Mouse (Mus musculus) heart, adult 18-20 months (tissue): Measurements from ENCODE around the gene Rbm25. TPM values are rescaled to one million over a fixed set of nuclear protein-coding genes. Genes with fewer than 3 reads are reported as not detected.
"Not testable (repeated sequence)": the region's sequence is repeated elsewhere in the genome, so short reads cannot be mapped to it uniquely, and the experiment has no call there.

Experiments used
- DNase-seq, 2 experiments: peaks; one replicate each; pipeline ENCODE4 v3.0.0; 2021 to 2022; ENCODE audit warnings: mixed read lengths in 1 of 2
- long read RNA-seq, 2 experiments: library from polyadenylated mRNA; stranded (forward); transcript quantifications; one replicate each; pipeline ENCODE4 v2.0.0; 2021
- total RNA-seq, 2 experiments: library from RNA; stranded (reverse); gene quantifications; 2 replicates each; pipeline ENCODE4 v1.2.3; 2021

Gene Rbm25
- total RNA-seq, result 10 to 100 TPM; 39.9 to 47.7 TPM
- long read RNA-seq, experiment 1, full-length matches to known transcripts, result 5 of 13 reads
- long read RNA-seq, experiment 1, partial matches to known transcripts, result 4 of 13 reads
- long read RNA-seq, experiment 1, other reads (novel, unspliced or antisense), result 4 of 13 reads
- long read RNA-seq, experiment 2, full-length matches to known transcripts, result 2 of 3 reads
- long read RNA-seq, experiment 2, partial matches to known transcripts, result 1 of 3 reads
- long read RNA-seq, experiment 2, other reads (novel, unspliced or antisense), result 0 of 3 reads

DNA sequence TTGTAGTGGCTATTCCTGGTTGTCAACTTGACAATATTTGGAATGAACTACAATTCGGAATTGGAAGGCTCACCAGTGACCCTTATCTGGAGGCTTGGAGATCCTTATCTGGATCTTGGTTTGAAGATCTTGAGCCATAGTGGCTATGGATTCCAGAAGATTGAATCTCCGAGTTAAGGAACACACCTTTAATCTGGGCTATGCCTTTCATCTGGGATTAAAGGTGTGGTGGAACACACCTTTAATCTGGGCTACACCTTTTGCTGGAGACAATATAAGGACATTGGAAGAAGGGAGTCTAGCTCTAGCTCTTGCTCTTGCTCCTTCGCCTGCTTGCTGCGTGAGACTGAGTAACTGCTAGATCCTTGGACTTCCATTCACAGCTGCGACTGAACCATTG is at the start of gene Rbm25:
Gene Rbm25, plus strand, starts transcription at position 301 of the 400 bp plus-strand sequence.
- not testable (repeated sequence) for DNase-seq

DNA sequence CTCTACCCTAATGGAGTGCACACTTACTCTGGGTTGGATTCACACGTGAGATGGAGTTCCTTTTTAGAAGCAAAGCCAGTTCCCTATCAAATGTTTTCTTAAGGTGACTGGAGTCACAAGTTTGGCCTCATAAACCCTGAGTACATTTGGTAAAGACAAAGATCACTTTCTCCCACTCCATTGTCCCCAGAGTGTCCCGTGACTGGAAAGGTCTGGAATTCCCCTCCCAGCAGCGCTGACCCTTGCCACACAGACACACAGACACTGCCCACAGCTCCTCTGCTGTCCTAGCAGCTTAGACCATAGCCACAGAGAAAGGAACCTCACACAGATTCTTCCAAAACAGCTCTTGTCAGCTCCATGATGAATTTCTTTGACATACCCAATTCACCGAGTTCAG is 48.9 kb upstream of the Rbm25 start:
- DNase-seq, result no peak

DNA sequence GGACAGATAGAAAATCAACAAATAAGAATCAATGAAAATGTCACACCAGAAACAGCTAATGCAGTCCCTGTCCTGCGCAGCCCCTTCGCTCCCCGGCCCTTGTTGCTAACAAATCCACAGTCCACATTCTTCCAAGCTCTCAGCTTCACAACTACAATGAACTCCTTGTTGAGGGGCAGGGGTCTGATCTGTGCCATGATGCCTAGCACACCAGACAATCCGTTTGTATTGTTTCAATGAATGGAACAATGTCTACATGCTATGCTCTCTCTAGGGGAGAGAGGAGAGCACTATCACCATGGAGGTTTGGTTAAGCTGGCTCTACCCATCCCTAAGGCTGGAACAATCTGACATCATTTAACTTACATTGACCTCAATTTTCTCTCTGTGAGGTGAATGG is 48.3 kb upstream of the Rbm25 start:
- no peak for DNase-seq

DNA sequence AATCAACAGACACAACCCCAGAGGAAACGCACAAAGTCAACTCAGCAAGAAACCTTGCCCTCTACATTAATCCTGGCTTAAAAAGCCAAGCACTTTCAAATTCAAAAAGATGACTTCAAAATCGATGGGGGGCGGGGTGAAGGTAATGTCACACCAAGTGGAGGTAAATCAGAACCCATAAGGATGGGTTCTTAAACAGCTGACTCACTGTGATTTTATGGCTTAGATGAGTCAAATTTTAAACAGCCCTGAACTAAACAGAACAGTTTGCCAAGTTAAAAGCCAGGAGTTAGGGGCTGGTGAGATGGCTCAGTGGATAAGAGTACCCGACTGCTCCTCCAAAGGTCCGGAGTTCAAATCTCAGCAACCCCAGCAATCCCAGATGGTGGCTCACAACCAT is 44.4 kb upstream of the Rbm25 start:
- DNase-seq, result no peak

DNA sequence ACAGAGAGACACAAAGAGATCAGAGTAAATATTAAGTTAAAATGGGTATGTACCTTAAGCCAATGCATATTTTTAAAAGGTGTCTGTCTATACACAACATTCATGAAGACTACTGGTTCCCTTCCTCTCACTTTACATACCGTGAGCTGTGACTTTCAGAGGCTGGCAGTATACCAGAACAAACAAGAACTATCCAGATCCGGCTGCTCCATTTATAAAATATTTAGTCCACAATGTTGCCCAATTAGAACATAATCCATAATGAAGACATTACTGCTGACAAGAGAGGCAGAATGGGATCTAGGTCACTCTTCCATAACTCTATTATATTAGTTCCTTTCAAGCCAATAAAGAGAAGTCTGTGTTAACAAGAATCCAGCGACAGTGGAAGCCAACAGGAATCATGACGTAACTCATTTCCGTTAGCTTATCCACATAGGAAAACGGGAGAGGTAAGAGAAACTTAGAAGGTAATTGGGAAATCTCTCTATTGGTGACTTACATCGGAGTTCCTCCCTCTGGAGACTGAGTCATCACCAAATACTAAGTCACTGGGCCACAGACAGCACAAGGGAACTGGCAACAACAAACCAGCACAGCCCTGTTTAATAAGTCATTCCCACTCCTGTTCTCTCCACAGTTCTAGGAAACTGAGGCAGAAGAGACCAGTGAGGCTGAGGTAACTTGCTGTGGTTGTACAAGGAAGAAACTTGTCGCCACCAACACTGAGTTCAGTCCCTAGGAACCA is 39.1 kb upstream of the Rbm25 start:
- no peak for DNase-seq

DNA sequence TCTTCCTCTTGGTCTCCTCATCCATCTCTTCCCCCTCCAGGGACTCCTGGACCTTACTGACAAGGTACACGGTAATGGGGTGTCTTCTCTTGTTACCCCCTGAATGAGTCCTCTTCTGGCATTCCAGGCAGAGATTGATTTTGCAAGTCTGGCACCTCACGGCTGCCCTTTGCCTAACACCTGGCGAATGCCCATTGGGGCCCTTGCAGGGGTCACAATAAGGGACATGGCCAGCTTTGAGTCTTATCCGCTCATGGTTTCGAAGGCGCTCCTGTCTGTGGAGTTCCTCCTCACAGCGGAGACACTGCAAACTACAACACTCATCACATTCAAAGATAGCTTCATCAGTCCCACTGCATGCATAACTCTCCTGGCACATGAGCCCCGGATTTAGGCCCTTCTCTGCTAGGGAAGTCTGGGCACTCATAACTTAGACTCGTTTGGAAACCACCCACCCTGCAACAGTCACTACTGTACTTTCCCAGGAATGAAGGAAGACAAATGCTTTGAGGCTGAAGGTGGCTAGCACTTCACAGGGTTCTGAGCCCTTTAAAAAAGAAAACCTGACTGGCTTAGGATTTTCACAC is 36.5 kb upstream of the Rbm25 start:
- DNase-seq, result no peak

DNA sequence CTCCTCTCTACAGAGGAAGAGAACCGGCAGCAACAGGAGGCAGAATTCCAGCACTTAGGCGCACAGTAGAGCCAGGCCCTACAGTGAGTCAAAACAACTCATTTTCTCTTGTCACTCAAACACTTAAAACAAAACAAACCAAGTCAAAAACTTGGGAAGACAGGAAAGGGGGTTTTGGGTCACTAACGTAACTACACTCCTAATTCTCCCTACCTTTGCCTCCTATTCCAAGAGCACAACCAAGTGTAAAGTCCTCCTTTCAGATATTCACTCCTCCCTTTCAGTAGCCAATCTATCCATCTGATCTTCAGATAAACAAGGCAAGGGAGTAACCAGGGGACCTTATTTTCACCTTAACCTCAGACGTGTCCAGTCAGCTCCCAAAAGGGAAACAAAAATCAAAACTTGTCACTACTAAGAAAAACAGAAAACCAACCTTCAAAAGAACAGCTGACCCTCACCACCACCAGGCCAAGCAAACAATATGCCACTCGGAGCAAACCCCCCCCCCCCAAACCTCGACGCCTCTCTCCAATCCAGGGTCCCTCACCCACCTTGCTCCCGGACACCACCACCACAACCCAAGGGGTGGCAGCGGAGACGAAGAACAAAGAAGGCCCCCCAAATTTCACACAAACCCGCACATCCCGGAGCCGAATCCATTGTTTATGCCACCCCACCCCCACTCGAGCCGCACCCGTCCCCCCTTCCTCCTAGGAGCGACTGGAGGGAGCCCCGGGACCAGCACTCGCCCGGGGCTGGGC is 34.7 kb upstream of the Rbm25 start:
- DNase-seq, result no peak

DNA sequence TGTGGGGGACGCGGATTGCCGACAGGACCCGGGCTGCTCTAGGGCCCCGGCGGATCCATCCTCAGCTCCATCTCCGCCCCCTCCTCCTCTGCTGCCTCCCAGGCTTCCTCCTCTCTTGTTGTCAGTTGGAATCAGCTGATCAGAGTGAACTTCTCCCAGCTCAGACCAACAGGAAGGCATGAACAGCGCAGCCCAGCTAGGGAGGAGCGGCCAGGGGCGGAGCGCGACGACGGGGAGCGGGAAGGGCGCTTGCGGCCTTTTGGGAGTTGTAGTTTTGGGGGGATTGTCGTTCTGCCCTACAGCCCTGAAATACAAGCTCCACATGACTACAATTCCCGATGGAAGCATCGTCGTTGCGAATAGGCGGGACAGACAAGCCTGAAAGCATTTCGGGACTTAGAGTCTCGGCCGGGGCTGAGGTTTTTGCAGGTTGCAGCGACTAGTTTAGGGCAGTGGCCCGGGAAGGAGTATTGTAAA is 34.0 kb upstream of the Rbm25 start, which contains the start of gene Zfyve1:
Gene Zfyve1, minus strand, starts transcription at position 198 of the 477 bp plus-strand sequence.
- DNase-seq, result peak; percentile 92 to 98

DNA sequence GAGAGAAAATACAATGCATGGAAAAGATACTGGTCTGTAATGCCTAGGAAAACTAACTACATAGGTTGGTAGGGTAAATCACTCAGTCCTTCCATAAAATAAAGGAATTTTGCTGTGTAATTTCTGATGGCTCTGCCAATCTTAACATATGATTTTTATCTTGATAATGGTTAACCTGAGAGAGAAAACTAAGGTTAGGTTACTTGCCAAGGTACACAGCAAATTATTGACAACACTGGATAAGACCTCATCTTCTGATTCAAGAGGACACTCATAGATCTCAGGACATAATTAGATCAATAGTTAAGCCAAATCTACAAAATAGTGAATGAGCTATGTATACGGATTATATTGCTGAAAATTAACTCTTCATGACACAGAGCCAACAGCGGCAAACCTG is 33.2 kb upstream of the Rbm25 start:
- no peak for DNase-seq

DNA sequence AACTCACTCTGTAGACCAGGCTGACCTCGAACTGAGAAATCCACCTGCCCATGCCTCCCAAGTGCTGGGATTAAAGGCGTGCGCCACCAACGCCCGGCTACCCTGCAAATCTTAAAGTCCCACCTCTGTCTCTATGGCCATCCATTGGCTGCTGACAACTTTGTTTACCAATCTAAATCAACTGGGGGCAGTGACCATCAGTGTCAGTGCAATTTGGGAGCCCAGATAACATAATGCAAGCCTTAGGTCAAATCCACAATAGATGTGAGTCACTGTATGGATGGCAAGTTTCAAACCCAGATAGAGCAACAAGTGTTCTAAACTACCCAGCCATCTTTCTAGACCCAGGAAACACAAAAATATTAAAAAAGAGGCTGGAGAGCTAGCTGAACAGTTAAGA is 28.8 kb upstream of the Rbm25 start:
- no peak for DNase-seq

DNA sequence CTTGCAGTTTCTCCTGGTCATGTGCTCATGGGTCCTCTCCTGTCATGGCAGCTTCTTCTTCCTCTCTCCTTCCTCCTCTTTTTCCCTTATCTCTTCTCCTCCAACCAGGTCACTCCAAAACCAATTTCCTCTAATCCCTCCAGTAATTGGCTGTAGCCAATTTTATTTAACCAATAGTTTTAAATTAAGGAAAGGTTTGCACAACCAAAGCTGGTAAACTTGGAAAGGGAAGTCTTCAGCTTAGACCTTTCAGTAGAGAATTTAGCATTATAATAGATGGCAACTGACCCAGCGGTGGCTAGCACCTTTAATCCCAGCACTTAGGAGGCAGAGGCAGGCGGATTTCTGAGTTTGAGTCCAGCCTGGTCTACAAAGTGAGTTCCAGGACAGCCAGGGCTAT is 24.6 kb upstream of the Rbm25 start:
- DNase-seq, result not testable (repeated sequence)

DNA sequence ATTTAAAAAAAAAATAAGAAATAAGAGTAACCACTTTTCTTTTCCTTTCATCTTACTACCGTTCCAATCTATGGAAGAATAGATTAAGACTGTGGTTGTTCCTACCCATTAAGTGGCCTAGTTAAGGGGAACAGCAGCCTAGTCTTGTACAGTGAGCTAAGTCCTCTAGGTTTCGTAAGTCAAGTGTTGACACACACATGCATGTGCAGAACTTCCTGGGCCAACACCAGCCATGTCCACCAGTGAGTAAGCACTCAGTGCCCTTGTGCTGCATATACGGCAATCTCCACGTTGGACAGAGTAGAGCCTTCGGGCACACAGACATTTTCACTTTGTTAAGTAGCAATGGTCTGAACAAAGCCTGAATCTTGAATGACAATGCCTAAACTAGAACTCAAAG is 13.8 kb upstream of the Rbm25 start:
- DNase-seq, result no peak

DNA sequence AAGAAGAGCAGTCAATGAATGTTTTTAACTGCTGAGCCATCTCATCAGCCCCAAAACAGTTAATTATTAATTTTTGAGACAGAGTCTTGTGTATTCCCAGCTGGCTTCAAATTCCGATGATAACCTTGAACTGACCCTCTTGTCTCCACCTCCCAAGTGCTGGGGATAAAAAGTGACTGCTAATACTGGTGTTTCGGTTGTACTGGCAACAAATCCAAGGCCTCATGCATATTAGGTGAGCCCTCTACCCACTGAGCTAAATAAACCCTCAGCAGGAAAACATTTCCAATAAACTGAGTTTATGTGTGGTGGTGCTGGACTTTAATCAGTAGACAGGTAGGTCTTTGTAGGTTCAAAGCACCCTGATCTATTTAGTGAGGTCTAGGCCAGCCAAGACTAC is 12.1 kb upstream of the Rbm25 start:
- DNase-seq, result no peak

DNA sequence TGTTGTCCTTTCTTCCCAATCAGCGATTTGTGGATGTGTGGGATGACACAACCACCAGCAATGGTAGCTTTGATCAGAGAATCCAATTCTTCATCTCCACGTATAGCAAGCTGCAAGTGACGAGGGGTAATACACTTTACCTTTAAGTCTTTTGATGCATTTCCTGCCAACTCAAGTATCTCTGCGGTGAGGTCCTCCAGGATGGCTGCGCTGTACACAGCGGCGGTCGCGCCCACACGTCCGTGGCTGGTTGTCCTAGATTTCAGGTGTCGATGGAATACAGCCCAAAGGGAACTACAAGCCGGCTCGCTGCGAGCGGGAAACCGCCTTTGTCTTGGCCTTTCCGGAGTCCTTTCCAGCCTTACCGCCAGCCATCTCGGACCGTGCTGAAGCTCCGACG is 10.3 kb upstream of the Rbm25 start:
- not testable (repeated sequence) for DNase-seq

DNA sequence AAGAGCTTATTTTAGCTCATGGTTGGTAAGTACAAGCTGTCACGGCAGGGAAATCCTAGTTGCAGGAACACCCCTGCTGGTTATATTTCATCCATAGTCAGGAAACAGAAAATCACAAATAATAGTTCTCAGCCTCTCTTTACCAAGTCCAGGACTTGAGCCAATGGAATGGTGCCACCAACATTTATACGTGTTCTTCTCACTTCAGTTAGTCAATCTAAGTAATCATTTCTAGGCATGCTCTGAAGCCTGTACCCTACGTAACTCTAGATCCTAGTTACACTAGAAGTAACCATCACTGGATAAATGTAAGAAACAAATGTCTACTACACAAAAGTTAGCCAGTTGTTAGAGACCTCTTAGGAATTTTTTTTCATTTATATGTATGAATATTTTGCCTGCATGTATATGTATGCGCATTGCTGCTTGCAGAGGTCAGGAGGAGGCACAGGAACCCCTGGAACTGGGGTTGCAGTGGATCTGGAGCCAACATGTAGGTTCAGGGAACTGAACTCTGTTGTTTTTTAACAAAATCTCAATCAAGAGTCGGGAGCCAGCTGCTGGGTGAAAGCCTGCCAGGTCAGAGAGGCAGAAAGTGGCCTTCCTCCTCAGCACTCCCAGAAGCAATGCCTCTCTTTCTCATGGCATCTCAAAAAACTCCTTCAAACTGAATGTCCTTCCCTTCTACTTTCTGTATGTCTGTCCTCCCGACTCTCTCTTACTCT is 8.8 kb upstream of the Rbm25 start:
- DNase-seq, result no peak

DNA sequence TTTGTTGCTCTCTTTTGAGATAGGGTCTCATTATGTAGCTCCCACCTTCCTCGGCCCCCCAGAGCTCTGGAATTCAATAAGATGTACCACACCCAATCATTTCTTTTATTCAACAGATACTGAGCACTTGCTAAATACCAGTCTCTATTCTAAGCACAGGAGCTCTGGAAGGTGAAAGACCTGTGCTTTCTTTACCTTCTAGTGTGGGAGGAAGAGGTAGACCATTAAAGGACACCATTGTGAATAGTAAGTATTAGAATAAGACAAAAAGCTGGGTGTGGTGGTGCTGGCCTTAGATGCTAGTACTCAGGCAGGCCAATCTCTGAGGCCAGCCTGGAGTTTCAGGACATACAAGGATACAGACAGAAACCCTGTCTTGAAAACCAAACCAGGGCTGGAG is 6.7 kb upstream of the Rbm25 start:
- DNase-seq, result no peak

DNA sequence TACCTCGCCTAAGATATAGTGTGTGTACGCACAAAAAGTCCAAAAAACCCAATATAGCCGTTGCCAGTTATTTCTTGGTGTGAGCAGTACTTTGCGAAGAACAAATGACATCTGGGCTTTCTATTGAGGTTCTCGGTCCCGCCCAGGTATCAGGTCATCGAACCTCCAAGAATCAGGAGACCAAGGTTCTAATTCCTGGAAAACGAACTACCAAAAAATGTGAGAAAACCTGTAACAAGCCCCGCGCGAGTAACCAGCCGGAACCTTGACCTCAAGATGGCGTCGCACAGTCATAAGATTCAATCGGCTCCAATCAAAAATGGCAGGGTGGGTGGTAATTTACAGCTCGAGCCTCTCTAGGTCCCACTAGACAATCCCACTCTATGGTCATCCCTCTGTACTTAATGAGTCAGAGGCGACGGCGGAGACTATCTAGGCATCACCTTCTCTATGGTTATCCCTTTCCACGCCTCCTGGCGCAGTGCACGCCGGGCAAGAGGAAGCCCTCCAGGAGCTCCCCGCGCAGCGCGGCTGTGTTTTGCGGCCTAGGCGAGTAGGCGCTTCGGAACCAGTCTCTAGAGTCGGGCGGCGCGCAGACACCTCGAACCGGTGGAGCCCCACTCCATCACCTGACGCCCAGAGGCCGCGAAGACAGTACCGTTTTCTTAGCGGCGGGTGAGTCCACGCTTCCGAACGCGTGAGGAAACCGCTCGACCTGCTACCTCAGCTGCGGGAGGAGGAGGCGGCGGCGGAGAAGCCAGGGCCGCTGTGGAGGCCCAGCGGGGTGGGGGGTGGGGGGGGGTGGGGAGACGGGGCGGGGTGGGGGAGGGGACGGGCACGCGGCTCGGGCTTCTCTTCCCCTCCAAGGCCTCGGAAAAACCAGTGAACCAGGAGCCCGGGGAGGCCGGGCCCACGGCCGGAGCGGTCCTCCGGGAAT is 975 bp downstream of the Rbm25 start:
- DNase-seq, result peak; percentile 97 to 98

DNA sequence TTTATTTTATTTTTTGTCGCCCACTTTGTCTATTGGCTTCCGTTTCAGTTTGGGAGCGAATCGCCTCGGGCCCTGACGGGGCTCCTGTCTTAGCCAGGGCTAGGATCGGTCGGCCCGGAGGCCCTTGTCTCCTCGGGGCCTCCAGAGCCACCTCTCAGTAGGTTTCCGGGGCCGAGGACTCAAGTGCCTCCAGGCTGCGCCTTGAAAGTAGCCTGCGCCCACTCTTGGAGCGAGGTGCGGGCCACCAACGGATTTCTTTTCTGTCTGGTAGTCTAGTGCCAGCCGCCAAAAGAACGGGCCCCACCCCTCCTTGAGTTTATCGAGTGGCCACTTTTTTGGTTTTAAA is 1.6 kb downstream of the Rbm25 start:
- DNase-seq, result peak; percentile 32 to 59

DNA sequence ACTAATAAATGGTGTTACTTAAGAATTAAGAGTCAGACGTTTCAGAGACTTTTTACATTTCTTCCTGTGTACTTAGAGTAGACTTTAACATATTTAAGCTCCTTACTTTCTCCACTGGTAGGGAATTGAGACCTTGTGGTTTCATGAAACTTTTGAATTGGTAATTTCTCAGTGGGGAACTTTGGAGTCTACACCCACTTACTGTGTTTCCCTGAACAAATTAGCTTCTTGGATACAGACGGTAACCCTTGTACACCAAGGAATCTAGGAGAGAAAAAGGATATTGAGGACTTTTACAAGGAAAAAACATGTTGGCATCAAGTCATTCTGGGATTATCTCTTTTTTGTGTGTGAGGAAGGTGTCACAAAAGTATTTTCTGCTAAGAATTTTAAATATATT is 2.8 kb downstream of the Rbm25 start:
- no peak for DNase-seq

DNA sequence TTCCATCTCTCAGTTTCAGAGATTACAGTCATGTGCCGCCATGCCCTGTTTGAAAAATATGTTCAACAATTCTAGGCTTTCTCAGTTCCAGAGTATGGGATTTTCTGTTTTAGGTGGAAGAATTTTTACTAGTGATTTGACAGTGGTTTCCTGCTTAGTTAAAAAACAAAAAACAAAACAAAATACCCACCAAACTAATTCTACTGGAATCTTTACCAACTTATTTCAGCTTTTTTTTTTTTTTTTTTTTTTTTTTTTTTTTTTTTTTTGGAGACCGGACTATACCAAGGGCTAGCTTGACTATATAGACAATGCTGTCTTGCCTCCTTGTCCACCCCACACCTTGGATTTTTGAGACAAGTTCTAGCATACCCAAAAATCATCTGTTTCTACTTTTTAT is 10.2 kb downstream of the Rbm25 start:
- DNase-seq, result no peak

DNA sequence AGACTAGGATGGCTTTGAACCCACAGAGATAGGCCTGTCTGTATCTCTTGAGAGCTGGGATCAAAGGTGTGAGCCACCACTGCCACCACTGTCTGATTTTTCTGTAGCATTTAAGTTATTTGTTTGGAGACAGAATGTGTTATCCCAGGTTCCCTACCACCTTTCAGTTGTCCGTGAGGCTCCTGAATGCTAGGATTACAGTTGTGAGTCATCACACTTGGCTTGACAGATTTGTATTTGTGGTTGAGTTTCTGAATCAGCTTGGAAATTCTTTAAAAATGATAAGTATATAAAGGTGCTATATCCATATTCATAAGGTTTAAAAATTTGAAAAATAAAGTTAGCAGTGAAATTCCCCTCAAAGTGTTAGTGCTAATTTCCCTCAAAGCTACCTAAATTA is 12.1 kb downstream of the Rbm25 start:
- DNase-seq, result no peak
